Mouse (Mus musculus) bone marrow, adult 2 months (tissue): ENCODE measurements around the gene Alkbh7. TPM values are rescaled to one million over a fixed set of nuclear protein-coding genes. Genes with fewer than 3 reads are reported as not detected.

ENCODE experiments used
- H3K27ac ChIP-seq: fragments of 200-500 bp; 2 replicates; pipeline ENCODE4 v1.5.1; 2012; ENCODE audit warnings: low read depth, mild to moderate bottlenecking, control low read depth, inconsistent platforms, low read length; ENCODE audit not compliant: control insufficient read depth, poor library complexity, insufficient read depth
- H3K4me1 ChIP-seq: fragments of 200-500 bp; 2 replicates; pipeline ENCODE4 v1.6.1; 2011; ENCODE audit warnings: low read length; ENCODE audit not compliant: control insufficient read depth, insufficient read depth
- H3K4me3 ChIP-seq: fragments of 200-500 bp; replicated peaks from 2 replicates; pipeline ENCODE3; 2011; ENCODE audit warnings: mild to moderate bottlenecking, low read depth, low read length, control low read depth; ENCODE audit not compliant: control insufficient read depth
- CTCF ChIP-seq: fragments of 200-500 bp; IDR thresholded peaks from 2 replicates; pipeline ENCODE4 v1.5.1; 2011; ENCODE audit warnings: low read length, control low read depth; ENCODE audit not compliant: control insufficient read depth, insufficient read depth
- POLR2A ChIP-seq: fragments of 200-500 bp; IDR thresholded peaks from 2 replicates; pipeline ENCODE4 v1.6.1; 2011; ENCODE audit warnings: low read depth, mild to moderate bottlenecking, control low read depth, low read length, borderline replicate concordance; ENCODE audit not compliant: control insufficient read depth
- WGBS: fragments of 180-500 bp; shearing (Covaris S2); methylation state at CpG from one replicate; pipeline ENCODE4 v1.1.7; 2018; 5-methylcytosine and 5-hydroxymethylcytosine counted together
- polyA plus RNA-seq: library from polyadenylated mRNA; stranded (reverse); fragments of >200 nt; gene quantifications from 2 replicates; pipeline ENCODE4 v1.2.4, GENCODE M21; 2011; ENCODE audit warnings: low replicate concordance; ENCODE audit not compliant: missing spikeins, insufficient read depth, insufficient read length

Gene Alkbh7
- polyA plus RNA-seq, 1 experiment = 11.1 TPM

DNA sequence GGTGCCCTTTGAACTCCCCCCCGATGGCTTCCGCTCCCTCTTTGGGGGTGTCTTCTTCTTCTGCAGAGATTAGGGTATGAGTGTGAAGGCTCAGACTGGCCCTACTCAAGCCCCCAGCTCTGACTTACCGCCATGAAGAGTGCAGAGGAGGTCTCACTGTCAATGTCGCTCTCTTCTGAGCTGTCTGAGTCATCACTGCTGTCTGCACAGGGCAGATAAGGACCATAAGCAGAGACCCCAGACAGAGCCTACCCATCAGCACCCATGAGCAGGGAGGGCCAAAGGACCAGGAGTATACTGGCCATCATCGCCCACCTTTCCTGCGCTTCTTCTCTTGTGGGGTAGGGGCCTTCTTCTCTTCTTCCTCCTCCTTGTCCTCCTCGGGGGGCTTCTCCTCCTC is 6.9 kb downstream of the Alkbh7 start:
- WGBS = 80% methylated on average over 7 of the region's 7 CpGs
- H3K4me3 ChIP-seq = no peak overlapping the region
- H3K27ac ChIP-seq = no peak overlapping the region
- H3K4me1 ChIP-seq = no peaks in the 10 kb centered on the region
- TF ChIP-seq POLR2A (no peak), CTCF (no peak)

DNA sequence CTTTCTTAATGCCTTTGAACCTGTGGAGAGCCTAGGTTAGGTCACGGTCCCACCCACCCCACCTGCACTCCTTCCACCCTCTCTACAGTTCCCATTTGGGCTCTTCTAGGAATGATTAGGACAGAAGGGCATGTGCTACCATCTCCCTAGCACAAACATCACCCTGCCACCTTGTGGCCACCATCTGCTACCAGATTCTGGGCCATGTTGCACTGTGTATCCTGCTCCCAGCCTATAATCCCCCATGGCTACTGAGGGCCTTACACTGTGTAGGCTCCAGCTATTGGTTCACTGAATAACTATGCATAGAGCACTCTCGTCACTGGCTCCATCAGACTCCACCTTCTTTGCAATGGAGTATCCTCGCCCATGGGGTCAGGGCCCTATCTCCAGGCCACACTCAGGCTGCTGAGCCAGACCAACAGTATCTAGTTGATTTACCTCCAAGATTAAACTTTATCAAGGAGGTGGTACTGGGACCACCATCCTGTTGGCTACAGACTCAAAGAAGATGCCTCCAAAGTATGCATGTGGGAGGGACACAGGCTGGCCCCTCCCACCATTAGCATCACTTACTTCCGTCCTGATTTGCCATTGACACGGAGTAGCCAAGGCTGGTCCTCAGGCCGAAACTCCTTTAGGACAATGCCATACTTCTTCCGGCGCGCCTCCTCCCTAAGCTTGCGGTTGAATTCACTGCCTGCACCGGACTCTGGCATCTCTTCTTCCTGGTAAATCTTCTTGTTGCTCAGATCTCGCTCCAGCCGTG is 10.2 kb downstream of the Alkbh7 start:
- WGBS = 89% methylated on average over 13 of the region's 13 CpGs
- Histone ChIP-seq H3K4me3 (no peak overlapping the region), H3K4me1 (peaks cover 3% of the 10 kb centered on the region; the same call in 1 of the 2 replicates), H3K27ac (no peak overlapping the region)
- TF ChIP-seq CTCF (0 out of 2 replicates have a peak, but pooled peaks have one; percentile 15), POLR2A (no peak)

DNA sequence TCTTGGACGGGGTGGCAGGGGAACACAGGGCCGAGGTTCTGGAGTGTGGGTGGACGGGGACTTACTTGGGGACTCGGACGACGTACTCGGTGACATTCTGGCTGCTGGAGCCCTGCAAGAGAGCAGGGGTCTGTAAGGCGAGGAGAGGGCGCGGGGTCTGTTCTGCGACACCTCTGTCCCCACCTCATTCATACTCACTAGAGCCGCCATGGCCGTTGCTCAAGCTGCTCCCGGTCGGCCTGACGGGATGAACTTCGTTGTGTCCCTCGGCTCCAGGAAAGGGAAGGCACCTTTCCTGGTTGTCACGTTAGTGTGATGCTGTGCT is 13.7 kb downstream of the Alkbh7 start:
- under 1% methylated on average over 19 of the region's 19 CpGs for WGBS
- peaks cover 3% of the 10 kb centered on the region; the same call in 1 of the 2 replicates for H3K4me1 ChIP-seq
- TF ChIP-seq CTCF = no peak
- TF ChIP-seq POLR2A = no peak
- peak overlapping the region; percentile 62 for H3K27ac ChIP-seq
- H3K4me3 ChIP-seq = peak overlapping the region; percentile 93

DNA sequence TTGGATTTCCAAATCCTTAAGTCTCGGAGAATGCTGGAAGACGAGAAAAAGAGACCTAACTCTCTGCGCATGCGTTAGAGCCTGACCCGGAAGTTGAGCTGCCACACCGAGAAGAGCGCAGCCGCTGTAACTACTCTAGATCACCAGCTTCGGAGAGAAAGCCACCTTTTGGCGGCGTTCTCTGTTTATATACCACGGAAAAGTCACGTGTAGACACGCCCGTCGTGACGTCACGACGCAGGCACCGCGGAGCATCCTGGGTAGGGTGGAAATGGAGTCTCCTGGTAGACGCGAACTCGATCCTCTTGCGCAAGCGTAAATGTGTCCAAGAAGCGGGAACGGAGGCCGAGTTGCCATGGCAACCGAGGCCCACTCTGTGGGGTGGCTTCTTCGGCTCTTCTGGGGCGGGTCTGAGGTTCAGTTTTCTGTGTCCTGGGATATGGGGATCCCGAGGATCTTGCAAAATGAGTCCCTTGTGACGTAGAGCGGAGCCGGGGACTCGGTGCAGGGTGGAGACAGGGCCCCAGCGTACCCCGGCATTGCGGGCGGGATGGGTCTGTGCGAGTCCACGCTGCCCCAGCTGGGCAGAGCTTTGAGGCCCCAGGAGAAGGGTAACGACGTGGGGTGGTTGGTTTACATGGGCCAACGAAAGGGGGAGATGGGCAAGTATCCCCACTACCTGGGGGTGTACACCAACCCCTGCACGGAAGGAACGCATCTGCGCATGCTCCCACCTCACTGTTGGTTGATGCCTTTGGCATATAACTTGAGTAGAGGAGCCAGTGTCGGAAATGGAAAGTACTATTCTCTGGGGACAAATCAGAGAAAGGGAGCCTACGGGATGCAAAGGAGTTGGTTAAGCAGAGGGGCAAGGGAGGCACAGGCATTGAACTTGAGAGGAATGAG is 14.3 kb downstream of the Alkbh7 start, which contains the start of the genes Gtf2f1 and Gm17949:
Gene Gtf2f1 (minus strand): TSS at position 53 of the 906 bp plus-strand sequence.
Gene Gm17949 (plus strand): TSS at position 234 of the 906 bp plus-strand sequence.
- 1% methylated on average over 51 of the region's 51 CpGs for WGBS
- Histone ChIP-seq H3K4me1 (peaks cover 3% of the 10 kb centered on the region; the same call in 1 of the 2 replicates), H3K4me3 (peak within 1 kb of the TSS; percentile 93)

DNA sequence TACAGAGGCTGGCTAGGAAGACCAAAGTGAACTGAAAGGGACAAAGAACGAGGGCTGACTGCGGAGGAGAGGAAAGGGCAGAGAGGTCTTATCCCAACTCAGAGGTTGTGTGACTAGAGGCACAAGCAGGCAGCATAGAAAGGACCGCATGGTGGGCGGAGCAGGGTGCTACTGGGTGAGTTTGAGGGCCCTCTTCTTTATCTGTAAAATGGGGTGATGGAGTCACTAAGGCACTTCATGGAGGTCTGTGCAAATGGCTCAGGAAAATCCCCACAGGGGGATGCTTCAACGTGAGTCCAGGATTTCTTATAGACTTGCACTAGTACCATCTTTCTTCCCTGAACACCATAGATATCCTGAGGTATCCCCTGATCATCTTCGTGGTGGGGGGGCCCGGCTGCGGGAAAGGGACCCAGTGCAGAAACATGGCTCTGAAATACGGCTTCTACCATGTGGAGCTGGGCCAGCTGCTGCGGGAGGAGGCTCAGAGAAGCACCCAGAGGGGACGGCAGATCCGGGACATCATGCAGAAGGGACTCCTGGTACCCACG is 15.2 kb downstream of the Alkbh7 start:
- Histone ChIP-seq H3K4me3 (peak overlapping the region; percentile 78), H3K4me1 (peaks cover 3% of the 10 kb centered on the region; the same call in 1 of the 2 replicates), H3K27ac (no peak overlapping the region; the same call in 1 of the 2 replicates)
- TF ChIP-seq POLR2A = no peak
- 86% methylated on average over 13 of the region's 13 CpGs for WGBS

More for the DNA sequence above, 14.3 kb downstream of the Alkbh7 start, which contains the start of the genes Gtf2f1 and Gm17949:
- H3K27ac ChIP-seq = peak within 1 kb of the TSS; percentile 63
- TF ChIP-seq CTCF (peak; percentile 12; the same call in 1 of the 2 replicates), POLR2A (peak; percentile 96)

DNA sequence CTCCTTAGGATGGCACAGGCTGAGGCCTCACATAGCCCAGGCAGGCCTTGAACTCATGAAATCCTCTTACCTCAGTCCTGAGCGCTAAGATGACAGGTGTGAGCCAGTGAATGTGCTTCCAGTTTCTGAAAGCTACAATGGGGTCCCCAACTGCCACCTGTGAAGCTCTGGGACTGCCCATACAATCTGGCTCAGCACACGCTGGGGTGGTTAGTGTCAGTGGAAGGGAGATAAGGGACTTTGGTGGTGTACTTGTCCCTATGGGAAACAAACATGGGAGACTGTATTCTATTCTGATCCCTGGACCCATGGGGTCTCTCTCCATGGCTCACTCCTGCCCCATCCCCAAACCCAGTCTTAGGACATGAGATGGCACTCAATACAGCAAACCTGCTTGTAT is 22.6 kb downstream of the Alkbh7 start:
- 58% methylated on average over 2 of the region's 2 CpGs for WGBS
- Histone ChIP-seq H3K4me1 (no peaks in the 10 kb centered on the region), H3K27ac (no peak overlapping the region), H3K4me3 (no peak overlapping the region)
- TF ChIP-seq CTCF = no peak
- TF ChIP-seq POLR2A = no peak

DNA sequence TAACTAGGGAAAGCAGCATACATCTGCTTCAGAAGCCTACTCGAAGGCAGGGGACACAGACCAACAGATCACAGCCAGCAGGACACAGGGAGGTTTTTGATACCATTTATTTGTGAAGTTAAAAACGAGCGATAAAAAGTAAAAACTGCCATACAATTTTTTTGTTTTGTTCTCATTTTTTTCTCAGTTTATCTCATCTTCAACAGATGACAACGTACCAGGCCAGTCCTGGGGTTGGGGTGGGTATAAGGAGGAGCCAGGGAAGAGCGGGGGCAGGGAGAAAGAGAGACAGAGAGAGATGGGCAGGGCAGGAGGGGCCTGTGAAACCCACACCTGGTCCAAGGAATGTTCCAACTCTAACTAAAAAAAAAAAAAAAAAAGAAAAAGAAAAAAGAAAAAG is 23.8 kb downstream of the Alkbh7 start:
- no peak overlapping the region for H3K4me3 ChIP-seq
- 58% methylated on average over 5 of the region's 5 CpGs for WGBS
- no peak overlapping the region for H3K27ac ChIP-seq
- no peak for TF ChIP-seq CTCF
- no peak for TF ChIP-seq POLR2A
- H3K4me1 ChIP-seq = no peaks in the 10 kb centered on the region

DNA sequence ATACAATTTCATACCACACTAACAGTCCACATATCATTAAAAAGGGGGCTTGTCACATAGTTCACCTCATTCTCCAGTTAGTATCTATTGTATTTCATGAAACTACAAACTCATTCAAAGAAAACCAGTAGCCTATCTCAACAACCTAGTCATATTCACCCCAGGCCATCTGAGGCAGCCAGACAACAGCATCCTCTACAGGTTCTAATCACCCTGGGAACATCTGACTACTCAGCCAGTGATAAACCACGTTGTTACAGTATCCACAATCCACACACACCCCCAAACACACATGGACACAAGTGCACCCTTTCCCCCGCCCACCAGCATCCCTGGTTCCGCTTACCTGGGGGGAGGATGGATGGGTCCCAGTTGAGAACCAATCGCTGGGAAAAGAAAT is 30.3 kb downstream of the Alkbh7 start:
- WGBS = 74% methylated on average over 4 of the region's 4 CpGs
- TF ChIP-seq CTCF (no peak), POLR2A (no peak)
- Histone ChIP-seq H3K4me3 (no peak overlapping the region), H3K27ac (no peak overlapping the region), H3K4me1 (peaks cover 1% of the 10 kb centered on the region; the same call in 1 of the 2 replicates)
